Mouse (Mus musculus): ENCODE measurements around the gene Tbk1.

Tbk1 gene

GRCm38 (mm10) chr10:121587371-121587840, 819 bp upstream of the Tbk1 start:
- no peak for DNase-seq (ENCODE audit: low spot score)

DNA sequence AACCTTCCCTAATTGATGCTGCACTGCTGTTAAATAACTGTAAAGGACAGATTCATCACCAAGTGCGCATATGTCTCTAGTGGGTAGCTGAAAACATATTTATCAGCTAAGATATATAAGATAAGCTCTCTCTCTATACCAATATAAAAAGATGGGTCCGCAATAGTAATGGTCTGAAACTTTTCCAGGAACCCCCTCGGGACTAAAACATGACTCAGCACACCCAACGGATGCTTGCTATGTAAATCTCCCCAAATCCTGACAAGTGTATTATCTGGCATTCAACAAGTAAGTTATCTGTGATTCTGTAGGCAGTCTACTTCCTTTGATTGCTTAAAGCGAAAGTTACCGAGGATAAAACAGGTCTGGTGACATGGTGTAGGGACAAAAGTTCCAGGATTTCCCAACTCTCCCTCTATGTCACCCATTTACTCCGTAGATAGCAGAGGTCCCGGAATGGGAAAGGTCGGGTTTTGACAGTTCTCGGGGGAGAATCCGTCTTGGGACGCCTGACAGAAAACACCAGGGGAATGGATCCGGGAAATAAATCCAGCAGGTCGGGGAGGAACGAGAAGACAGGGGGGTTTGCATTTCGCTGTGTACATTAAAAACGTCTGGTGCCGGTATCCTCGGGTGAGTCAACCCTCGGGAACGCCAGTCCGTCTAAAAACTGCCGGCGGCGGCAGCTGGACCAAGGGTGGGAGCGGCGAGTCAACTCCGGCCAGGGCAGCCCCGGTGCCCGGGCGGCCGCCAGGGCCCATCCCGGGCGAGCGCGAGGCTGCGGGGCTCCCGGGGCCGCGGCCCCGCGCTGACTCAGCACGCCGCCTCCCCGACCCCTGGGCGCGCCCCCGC, 570 bp downstream of the Tbk1 start:
- peak; percentile 43 for DNase-seq (ENCODE audit: low spot score)

- DNase-seq (ENCODE audit: low spot score): no peak
These were observed 1.4 kb downstream of the Tbk1 start for GRCm38 (mm10) chr10:121585056-121585790.

- no peak for DNase-seq (ENCODE audit: low spot score)
These were observed 2.6 kb downstream of the Tbk1 start for GRCm38 (mm10) chr10:121584033-121584432.

GRCm38 (mm10) chr10:121583016-121583415, 3.6 kb downstream of the Tbk1 start:
- DNase-seq (ENCODE audit: low spot score): no peak

GRCm38 (mm10) chr10:121582287-121582686, 4.3 kb downstream of the Tbk1 start:
- DNase-seq (ENCODE audit: low spot score): no peak

GRCm38 (mm10) chr10:121581405-121581804, 5.2 kb downstream of the Tbk1 start:
- no peak for DNase-seq (ENCODE audit: low spot score)

DNA sequence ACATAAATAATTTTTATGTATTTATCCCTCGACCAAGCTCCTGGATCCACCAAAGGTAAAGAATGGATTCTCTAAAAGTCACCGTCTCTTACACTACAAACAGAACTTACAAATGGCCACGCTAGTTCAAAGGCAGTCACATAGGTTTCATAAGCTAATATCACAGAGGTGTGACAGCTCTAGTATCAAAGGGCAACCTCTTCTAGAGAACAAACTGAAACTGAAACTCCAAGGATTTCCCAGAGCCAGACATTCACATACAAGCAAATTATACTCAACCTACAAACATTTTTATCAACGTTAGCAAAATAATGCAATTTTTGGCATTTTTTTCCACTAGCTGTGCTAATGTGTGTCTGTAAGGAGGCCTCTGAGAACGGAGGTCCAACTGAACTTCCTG, 6.2 kb downstream of the Tbk1 start:
- no peak for DNase-seq (ENCODE audit: low spot score)

DNA sequence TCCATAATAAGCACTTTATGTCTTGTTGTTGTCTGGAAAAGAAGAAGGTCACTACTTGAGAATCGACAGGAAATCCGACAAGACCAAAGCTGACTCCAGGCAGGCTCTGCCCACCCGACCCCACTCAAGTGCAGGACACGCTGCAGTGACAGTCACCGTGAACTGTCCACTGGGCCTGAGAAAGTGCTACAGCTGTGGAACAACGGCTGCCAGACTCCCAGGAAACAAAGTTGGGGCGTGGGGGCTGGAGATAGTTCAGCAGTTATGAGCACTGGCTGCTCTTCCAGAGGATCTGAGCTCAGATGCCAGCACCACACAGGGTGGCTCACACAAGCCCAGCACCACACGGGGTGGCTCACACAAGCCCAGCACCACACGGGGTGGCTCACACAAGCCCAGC, 10.2 kb downstream of the Tbk1 start:
- DNase-seq (ENCODE audit: low spot score): no peak

DNA sequence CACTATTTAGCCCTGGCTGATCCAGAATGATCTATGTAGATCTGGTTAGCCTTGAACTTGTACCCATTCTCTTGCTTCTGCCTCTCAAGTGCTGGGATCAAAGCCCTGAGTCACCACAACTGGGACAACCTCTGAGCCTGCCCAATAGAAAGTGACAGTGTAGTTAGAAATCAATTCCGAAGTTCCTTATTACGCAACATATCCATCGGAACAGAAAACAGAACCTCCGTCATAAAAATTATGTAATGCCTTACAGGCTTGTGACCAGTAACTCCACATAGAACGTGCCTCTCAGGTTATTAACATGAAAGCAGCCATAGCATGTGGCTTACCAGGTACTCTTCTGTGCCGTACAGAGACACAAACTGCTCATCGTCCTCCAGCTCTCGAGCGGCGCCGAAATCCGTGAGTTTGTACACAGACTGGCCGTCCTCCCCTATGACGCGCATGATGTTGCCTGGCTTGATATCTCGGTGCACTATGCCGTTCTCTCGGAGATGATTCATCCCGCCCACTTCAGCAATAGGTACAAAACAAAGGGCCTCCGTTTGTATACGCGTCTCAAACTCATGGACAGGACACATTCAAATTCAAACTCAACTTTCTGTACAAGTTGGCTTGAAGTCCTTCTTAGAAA, 15.0 kb downstream of the Tbk1 start:
- no peak for DNase-seq (ENCODE audit: low spot score)

GRCm38 (mm10) chr10:121571031-121571430, 15.6 kb downstream of the Tbk1 start:
- no peak for DNase-seq (ENCODE audit: low spot score)

DNA sequence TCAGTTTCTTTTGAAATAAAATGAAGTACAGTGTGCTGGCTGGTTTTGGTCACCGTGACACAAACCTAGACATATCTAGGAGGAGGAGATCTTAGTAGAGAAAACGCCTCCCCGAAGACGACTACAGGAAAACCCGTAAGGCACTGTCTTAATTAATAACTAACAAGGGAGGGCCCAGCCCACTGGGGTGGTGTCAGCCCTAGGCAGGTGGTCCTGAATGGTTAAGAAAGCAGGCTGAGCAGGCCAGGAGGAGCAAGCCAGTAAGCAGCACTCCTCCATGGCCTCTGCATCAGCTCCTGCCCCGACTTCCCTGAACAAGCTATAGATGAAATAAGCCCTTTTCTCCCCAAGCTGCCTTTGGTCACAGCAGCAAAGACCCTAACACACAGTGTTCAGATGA, 16.8 kb downstream of the Tbk1 start:
- DNase-seq (ENCODE audit: low spot score): no peak

DNA sequence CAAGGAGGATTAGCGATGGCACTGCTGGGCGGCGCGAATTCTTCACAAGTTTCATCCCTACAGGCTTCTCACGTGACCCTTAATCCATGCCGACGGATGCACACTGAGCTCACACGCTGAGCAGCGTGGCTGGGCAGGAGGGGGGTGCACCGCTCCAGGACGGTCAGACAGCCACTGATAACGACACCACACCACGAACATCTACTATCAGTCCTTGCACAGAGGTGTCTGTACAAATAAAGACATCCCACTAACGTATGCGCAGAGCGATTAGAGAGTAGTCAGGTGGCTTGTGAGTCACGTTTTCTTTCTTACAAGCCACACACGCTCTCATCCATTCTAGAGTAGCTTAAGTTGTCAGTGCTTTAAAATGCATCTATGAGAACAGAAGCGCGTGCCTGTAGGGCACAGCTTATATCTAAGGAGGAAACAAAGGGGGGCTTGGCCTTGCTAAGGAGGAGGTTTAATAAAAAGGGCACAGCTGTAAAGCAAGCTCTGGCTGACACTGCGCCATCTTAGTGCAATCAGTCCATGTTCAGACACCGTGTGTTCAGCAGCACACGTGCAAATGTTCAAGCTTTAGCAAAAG, 17.5 kb downstream of the Tbk1 start:
- no peak for DNase-seq (ENCODE audit: low spot score)

GRCm38 (mm10) chr10:121568534-121568933, 18.1 kb downstream of the Tbk1 start:
- DNase-seq (ENCODE audit: low spot score): no peak

DNA sequence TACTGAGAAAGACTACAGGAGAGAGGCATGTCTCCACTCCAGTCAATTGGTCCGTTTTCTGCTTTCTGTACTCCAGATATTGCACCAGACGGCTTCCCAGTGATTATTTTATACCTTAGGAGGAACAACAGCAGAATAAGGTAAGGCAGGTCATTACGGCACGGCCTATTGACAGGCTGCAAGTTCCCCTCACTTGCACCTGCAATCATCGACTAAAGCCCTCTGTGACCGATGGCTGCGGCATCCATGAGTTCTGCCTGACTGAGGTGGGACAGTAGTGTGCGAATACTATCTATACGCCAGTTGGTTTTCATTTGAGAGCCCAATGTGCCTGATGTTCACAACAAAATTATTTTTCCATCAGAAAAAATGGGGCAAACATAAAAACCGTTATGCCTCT, 18.6 kb downstream of the Tbk1 start:
- DNase-seq (ENCODE audit: low spot score): no peak

GRCm38 (mm10) chr10:121564447-121564846, 22.1 kb downstream of the Tbk1 start:
- DNase-seq (ENCODE audit: low spot score): no peak

GRCm38 (mm10) chr10:121558231-121558630, 28.4 kb downstream of the Tbk1 start:
- no peak for DNase-seq (ENCODE audit: low spot score)

- no peak for DNase-seq (ENCODE audit: low spot score)
These were observed 30.3 kb downstream of the Tbk1 start for GRCm38 (mm10) chr10:121556263-121556662.

DNA sequence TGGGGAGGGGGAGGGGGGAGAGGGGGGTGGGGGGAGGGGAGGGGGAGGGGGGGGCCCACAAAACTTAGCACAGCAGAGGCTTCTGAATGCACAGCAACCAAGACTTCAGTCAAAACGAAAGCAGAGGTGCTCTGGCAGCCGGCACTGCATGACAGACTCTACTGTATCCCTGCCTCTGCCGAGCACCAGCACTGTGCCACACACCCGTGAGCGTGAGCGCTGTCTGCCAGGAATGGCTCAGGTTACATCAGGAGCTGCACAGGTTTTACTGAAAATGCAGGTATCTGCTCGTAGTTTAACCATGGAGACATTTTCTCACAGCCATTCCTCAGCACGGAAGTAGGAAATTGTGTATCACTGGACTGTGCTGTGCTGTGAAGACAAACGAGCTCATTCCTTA, 36.3 kb downstream of the Tbk1 start:
- no peak for DNase-seq (ENCODE audit: low spot score)

DNA sequence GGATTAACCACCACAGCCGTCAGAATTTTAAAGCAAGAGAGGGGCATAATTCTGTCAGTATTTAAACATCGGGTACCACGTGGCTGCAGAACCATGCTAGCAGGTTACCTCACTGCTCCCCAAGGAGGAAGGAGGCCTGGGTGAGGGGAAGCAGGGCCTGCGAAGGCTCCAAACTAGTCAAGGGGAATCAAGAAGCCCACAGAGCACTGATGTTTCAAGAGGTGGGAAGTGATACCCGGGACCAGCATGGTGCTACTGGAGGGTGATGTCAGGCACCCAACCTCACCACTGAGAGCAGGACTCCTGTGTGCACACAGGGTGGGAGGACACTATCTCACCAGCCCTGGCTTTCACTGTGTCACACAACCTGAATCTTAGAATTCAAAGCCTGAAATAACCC, 36.9 kb downstream of the Tbk1 start:
- DNase-seq (ENCODE audit: low spot score): no peak

GRCm38 (mm10) chr10:121547162-121547561, 39.4 kb downstream of the Tbk1 start:
- DNase-seq (ENCODE audit: low spot score): no peak

GRCm38 (mm10) chr10:121543577-121543976, 43.0 kb downstream of the Tbk1 start:
- DNase-seq (ENCODE audit: low spot score): no peak

Data from urinary bladder, postnatal 14 days (tissue).